ENCODE assay signal across 9 mouse cellular contexts in genomic region chr8:88603446-88603989, GRCm38 (mm10). TPM values are rescaled to one million over a fixed set of nuclear protein-coding genes. Genes with fewer than 3 reads are reported as not detected.
DNase-seq lines count a peak whose midpoint lies in the region; ATAC-seq and TF ChIP-seq lines count a peak whose summit lies in the region.
"Had no signal": no experiment of that assay in that cellular context is flagged by ENCODE, and none has a peak within 500 bp of the region (broad histone marks: within the 10 kb centered on the region; RNA-seq: fewer than 3 reads in every experiment).

No protein-coding gene starts in this region.

- no peaks in the 10 kb centered on the region for H3K27me3 ChIP-seq in forebrain, embryonic 11.5 days (ENCODE audit: control insufficient read depth, insufficient read depth, low read length)
- no peaks in the 10 kb centered on the region for H3K27me3 ChIP-seq in intestine, postnatal 0 days (replicated peaks; ENCODE audit: control insufficient read depth, insufficient read depth, low read length)
- H3K27me3 ChIP-seq in neural tube, embryonic 13.5 days: no peaks in the 10 kb centered on the region

- peak; percentile 50 for ATAC-seq in forebrain, embryonic 11.5 days (replicated peaks; ENCODE audit: low FRiP score)
- no peak for ATAC-seq in intestine, postnatal 0 days
- peak; percentile 66 for ATAC-seq in neural tube, embryonic 13.5 days (ENCODE audit: low read depth)

- H3K36me3 ChIP-seq in forebrain, embryonic 11.5 days (ENCODE audit: control insufficient read depth, insufficient read depth, low read length): no peaks in the 10 kb centered on the region
- H3K36me3 ChIP-seq in intestine, postnatal 0 days (ENCODE audit: control insufficient read depth, insufficient read depth): no peaks in the 10 kb centered on the region
- no peaks in the 10 kb centered on the region for H3K36me3 ChIP-seq in neural tube, embryonic 13.5 days

- WGBS in forebrain, embryonic 11.5 days: 3% methylated on average over 10 of the region's 10 CpGs
- WGBS in intestine, postnatal 0 days: 16% methylated on average over 10 of the region's 10 CpGs
- WGBS in neural tube, embryonic 13.5 days: 4% methylated on average over 10 of the region's 10 CpGs

- peak overlapping the region; percentile 57 for H3K4me2 ChIP-seq in forebrain, embryonic 11.5 days (ENCODE audit: low read depth, low read length, severe bottlenecking)
- H3K4me2 ChIP-seq in intestine, postnatal 0 days (replicated peaks; ENCODE audit: low read depth): peak overlapping the region; percentile 32; the same call in 1 of the 2 replicates
- H3K4me2 ChIP-seq in neural tube, embryonic 13.5 days: peak overlapping the region; percentile 62

- TF ChIP-seq CTCF in intestine, postnatal 0 days (IDR thresholded peaks at IDR 0.05; ENCODE audit: low read depth): no peak

- H3K9me3 ChIP-seq in forebrain, embryonic 11.5 days (ENCODE audit: control insufficient read depth, low read length): no peaks in the 10 kb centered on the region
- H3K9me3 ChIP-seq in intestine, postnatal 0 days (ENCODE audit: control insufficient read depth): peaks cover 9% of the 10 kb centered on the region
- H3K9me3 ChIP-seq in neural tube, embryonic 13.5 days: no peaks in the 10 kb centered on the region

- peaks cover 8% of the 10 kb centered on the region; the same call in 1 of the 2 replicates for H3K4me1 ChIP-seq in forebrain, embryonic 11.5 days (replicated peaks; ENCODE audit: control insufficient read depth, insufficient read depth, low read length)
- no peaks in the 10 kb centered on the region for H3K4me1 ChIP-seq in intestine, postnatal 0 days (replicated peaks; ENCODE audit: control insufficient read depth, insufficient read depth, low read length)
- H3K4me1 ChIP-seq in neural tube, embryonic 13.5 days (replicated peaks): peaks cover 27% of the 10 kb centered on the region

- H3K4me3 ChIP-seq in forebrain, embryonic 11.5 days (ENCODE audit: low read depth, low read length): peak overlapping the region; percentile 22; the same call in 1 of the 2 replicates
- no peak overlapping the region for H3K4me3 ChIP-seq in intestine, postnatal 0 days (ENCODE audit: low read depth, low read length)
- H3K4me3 ChIP-seq in neural tube, embryonic 13.5 days: peak overlapping the region; percentile 32
- H3K4me3 ChIP-seq: megakaryocyte, embryonic 14.5 days had no signal

- peak; percentile 41 for DNase-seq in kidney, postnatal 10 days
- no peak for DNase-seq in kidney, adult 8-10 months
- DNase-seq in forebrain, embryonic 11.5 days (ENCODE audit: low spot score): peak; percentile 60
- no peak for DNase-seq in cerebellum, adult 9-11 months
- no peak for DNase-seq in left cerebral cortex, adult 18-20 months (ENCODE audit: low spot score in 2 of 2)
- no peak for DNase-seq in adrenal gland, adult 2 months

- H3K9ac ChIP-seq in forebrain, embryonic 11.5 days (ENCODE audit: low read length): peak overlapping the region; percentile 39; the same call in 1 of the 2 replicates
- no peak overlapping the region for H3K9ac ChIP-seq in intestine, postnatal 0 days (ENCODE audit: low read depth, low read length)
- H3K9ac ChIP-seq in neural tube, embryonic 13.5 days: peak overlapping the region; percentile 64

- H3K27ac ChIP-seq in forebrain, embryonic 11.5 days (ENCODE audit: low read depth, low read length): peak overlapping the region; percentile 55
- H3K27ac ChIP-seq in intestine, postnatal 0 days (ENCODE audit: low read depth, low read length): no peak overlapping the region
- peak overlapping the region; percentile 52 for H3K27ac ChIP-seq in neural tube, embryonic 13.5 days (replicated peaks)

RNA-seq across cellular contexts. Expression of gene Snx20, which starts 32.4 kb away (rescaled TPM):
- polyA plus RNA-seq in forebrain, embryonic 11.5 days (2014; fragmentation: Nextera tagmentation; extraction: Ambion mirVana): 0.83 and 0.95 TPM in 2 replicates
- 37.1 and 41.6 TPM in 2 replicates for polyA plus RNA-seq in intestine, postnatal 0 days (2015; fragmentation: Nextera tagmentation; extraction: Ambion mirVana)
- 1.1 and 1.4 TPM in 2 replicates for polyA plus RNA-seq in neural tube, embryonic 13.5 days (2015; fragmentation: Nextera tagmentation; extraction: Ambion mirVana)
- 1 to 10 TPM; 1.2 to 2.3 TPM for total RNA-seq in left cerebral cortex, adult 18-20 months (2021)
- total RNA-seq in adrenal gland, adult 2 months (2021): 1 to 10 TPM; 1.7 to 1.9 TPM
- polyA plus RNA-seq in adrenal gland, adult 2 months (2012; rRNA removed): 3.7 and 9.8 TPM in 2 replicates

RNA-seq across cellular contexts. Expression of gene Nod2, which starts 43.6 kb away (rescaled TPM):
- 0.07 and 0.13 TPM in 2 replicates for polyA plus RNA-seq in forebrain, embryonic 11.5 days (2014; fragmentation: Nextera tagmentation; extraction: Ambion mirVana)
- 0.21 and 0.22 TPM in 2 replicates for polyA plus RNA-seq in intestine, postnatal 0 days (2015; fragmentation: Nextera tagmentation; extraction: Ambion mirVana)
- 0.10 TPM in 1 of 2 replicates, not detected in the other for polyA plus RNA-seq in neural tube, embryonic 13.5 days (2015; fragmentation: Nextera tagmentation; extraction: Ambion mirVana)
- total RNA-seq in left cerebral cortex, adult 18-20 months (2021): under 1 TPM; 0.45 to 0.79 TPM
- 1 to 10 TPM in 1 of 2 experiments, under 1 TPM in 1; 0.89 to 1.2 TPM for total RNA-seq in adrenal gland, adult 2 months (2021)
- polyA plus RNA-seq in adrenal gland, adult 2 months (2012; rRNA removed): 1.1 and 1.7 TPM in 2 replicates

Comparison
In these comparisons a context has a peak if more than half of its experiments do, and no peak if none do; other contexts are left out.
1. DNase-seq: peak in kidney, postnatal 10 days (single experiment) and forebrain, embryonic 11.5 days (single experiment); none in kidney, adult 8-10 months (0 of 2), cerebellum, adult 9-11 months (single experiment), left cerebral cortex, adult 18-20 months (0 of 2) and adrenal gland, adult 2 months (single experiment).
2. Peak in every context shown above with its lines, with median percentiles within 50 percentile points of each other: H3K4me2 ChIP-seq.